Mouse (Mus musculus) ES-E14 (cell line): ENCODE measurements around the gene Snrpd2.
A peak's percentile ranks its signal among the peaks of the same experiment; 100 is the strongest.

Experiments used
- CHD2 ChIP-seq: IDR thresholded peaks from 2 replicates; pipeline ENCODE4 v1.6.1; 2014; ENCODE audit warnings: mild to moderate bottlenecking, low read depth, low read length, inconsistent platforms
- MAFK ChIP-seq: IDR thresholded peaks from 2 replicates; pipeline ENCODE4 v1.6.1; 2014; ENCODE audit warnings: mild to moderate bottlenecking, low read depth, low read length, inconsistent platforms; ENCODE audit not compliant: insufficient read depth
- ZC3H11A ChIP-seq: IDR thresholded peaks from 2 replicates; pipeline ENCODE4 v1.6.1; 2012; ENCODE audit warnings: low read depth, mild to moderate bottlenecking, inconsistent platforms, low read length, borderline replicate concordance
- ZNF384 ChIP-seq: IDR thresholded peaks from 2 replicates; pipeline ENCODE4 v1.6.1; 2012; ENCODE audit warnings: low read depth, low read length, inconsistent platforms

DNA sequence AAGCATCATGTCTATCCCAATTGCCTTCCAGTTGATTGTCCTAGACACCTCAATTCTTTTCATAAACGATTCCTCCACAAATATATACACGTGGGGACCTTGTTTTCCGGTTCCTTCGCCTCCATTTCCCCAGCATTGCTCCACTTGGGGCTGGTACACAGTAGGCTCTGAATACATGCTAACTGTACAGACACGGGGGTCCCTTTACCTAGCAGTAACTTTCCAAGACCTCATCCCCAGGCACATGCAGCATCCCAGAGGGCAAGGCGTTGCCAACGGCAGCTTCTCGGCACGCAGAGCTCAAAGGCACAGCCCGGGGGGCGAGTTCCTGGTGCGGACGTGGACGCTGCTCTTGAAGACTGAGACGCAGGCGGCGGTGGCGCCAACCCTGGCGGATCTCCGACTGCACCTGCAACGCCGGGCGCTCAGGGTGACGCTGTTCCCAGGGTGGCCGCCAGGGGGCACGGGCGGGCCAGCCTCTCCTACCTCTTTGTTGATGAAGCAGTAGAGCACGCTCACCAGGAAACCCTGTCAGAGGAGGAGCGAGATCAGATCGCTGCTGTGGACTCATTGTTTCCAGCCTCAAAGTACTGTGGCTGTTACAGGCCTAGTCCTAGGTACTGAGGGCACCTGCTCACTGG lies 7.8 kb downstream of the Snrpd2 start:
- TF ChIP-seq CHD2: no peak
- 0 out of 2 replicates have a peak, but pooled peaks have one; percentile 34 for TF ChIP-seq ZC3H11A
- no peak for TF ChIP-seq MAFK
- TF ChIP-seq ZNF384: no peak
